Mouse (Mus musculus): Measurements from ENCODE around the gene Gnai3. TPM values are rescaled to one million over a fixed set of nuclear protein-coding genes. Genes with fewer than 3 reads are reported as not detected.
A peak's percentile ranks its signal among the peaks of the same experiment; 100 is the strongest.

Gnai3 gene
- polyA plus RNA-seq, 1 experiment = 14.8 TPM

- Histone ChIP-seq H3K27me3 (ENCODE audit: control insufficient read depth, insufficient read depth, low read length) (no peaks in the 10 kb centered on the region), H3K4me1 (ENCODE audit: control insufficient read depth, insufficient read depth, insufficient read length, low read length) (peaks cover 9% of the 10 kb centered on the region), H3K36me3 (ENCODE audit: control insufficient read depth, insufficient read depth, low read length) (no peaks in the 10 kb centered on the region), H3K27ac (ENCODE audit: insufficient read depth, low read depth, low read length) (no peak overlapping the region), H3K4me3 (ENCODE audit: low read depth, low read length) (no peak overlapping the region)
- TF ChIP-seq CTCF (IDR thresholded peaks at IDR 0.05; ENCODE audit: extremely low read depth, insufficient read length, insufficient replicate concordance, low read depth, low read length) = no peak
- no peak for TF ChIP-seq POLR2A (IDR thresholded peaks at IDR 0.05; ENCODE audit: low read depth, low read length)
- 72% methylated on average over 3 of the region's 3 CpGs for WGBS
Observed at GRCm38 (mm10) chr3:108169199-108169598, 23.3 kb upstream of the Gnai3 start.

- Histone ChIP-seq H3K27me3 (ENCODE audit: control insufficient read depth, insufficient read depth, low read length) (no peaks in the 10 kb centered on the region), H3K4me3 (ENCODE audit: low read depth, low read length) (no peak overlapping the region), H3K4me1 (ENCODE audit: control insufficient read depth, insufficient read depth, insufficient read length, low read length) (peaks cover 9% of the 10 kb centered on the region), H3K27ac (ENCODE audit: insufficient read depth, low read depth, low read length) (no peak overlapping the region), H3K36me3 (ENCODE audit: control insufficient read depth, insufficient read depth, low read length) (no peaks in the 10 kb centered on the region)
- TF ChIP-seq CTCF (IDR thresholded peaks at IDR 0.05; ENCODE audit: extremely low read depth, insufficient read length, insufficient replicate concordance, low read depth, low read length) (no peak), POLR2A (IDR thresholded peaks at IDR 0.05; ENCODE audit: low read depth, low read length) (no peak)
- 71% methylated on average over 14 of the region's 14 CpGs for WGBS
Observed at GRCm38 (mm10) chr3:108167499-108167898, 21.6 kb upstream of the Gnai3 start.

DNA sequence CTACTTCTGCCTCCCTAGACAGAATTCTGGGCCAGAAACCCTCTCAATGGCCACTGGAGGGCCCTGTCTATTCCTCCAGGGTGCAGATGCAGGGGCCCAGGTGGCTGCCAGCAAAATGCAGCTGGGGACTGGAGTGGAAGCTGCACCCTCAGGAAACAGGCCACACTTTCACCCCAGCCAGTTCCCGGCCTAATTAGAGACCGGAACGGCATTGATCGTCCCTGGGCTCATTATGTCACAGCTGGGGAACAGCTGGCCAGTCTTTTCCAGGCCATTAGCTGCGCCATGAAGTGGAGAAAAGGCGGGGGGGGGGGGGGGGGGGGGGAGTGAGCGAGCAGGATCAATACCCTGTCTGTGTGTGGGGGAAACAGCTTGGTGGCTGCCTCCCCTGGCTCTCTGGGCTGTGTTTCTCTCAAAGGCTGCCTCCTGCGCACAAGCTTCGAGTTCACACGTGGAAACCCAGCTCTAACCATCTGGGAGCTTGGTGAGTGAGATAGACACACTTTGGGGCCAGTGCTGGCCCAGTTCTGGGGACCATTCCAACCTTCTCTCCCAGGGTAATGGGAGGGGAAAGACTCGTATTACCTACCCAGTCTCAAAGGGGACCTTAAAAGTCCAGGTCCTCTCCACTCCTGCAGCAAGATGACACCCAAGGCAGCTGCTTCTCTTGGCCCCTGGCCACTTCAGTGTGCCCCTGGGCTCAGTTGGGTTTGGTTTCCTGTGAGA is 20.7 kb upstream of the Gnai3 start:
- TF ChIP-seq POLR2A (IDR thresholded peaks at IDR 0.05; ENCODE audit: low read depth, low read length) = no peak
- TF ChIP-seq CTCF (IDR thresholded peaks at IDR 0.05; ENCODE audit: extremely low read depth, insufficient read length, insufficient replicate concordance, low read depth, low read length) = no peak
- H3K27me3 ChIP-seq (ENCODE audit: control insufficient read depth, insufficient read depth, low read length) = no peaks in the 10 kb centered on the region
- no peak overlapping the region for H3K27ac ChIP-seq (ENCODE audit: insufficient read depth, low read depth, low read length)
- H3K36me3 ChIP-seq (ENCODE audit: control insufficient read depth, insufficient read depth, low read length) = no peaks in the 10 kb centered on the region
- H3K4me3 ChIP-seq (ENCODE audit: low read depth, low read length) = no peak overlapping the region
- peaks cover 9% of the 10 kb centered on the region for H3K4me1 ChIP-seq (ENCODE audit: control insufficient read depth, insufficient read depth, insufficient read length, low read length)
- 46% methylated on average over 11 of the region's 11 CpGs for WGBS

- Histone ChIP-seq H3K27ac (ENCODE audit: insufficient read depth, low read depth, low read length) (no peak overlapping the region), H3K4me1 (ENCODE audit: control insufficient read depth, insufficient read depth, insufficient read length, low read length) (peaks cover 9% of the 10 kb centered on the region), H3K36me3 (ENCODE audit: control insufficient read depth, insufficient read depth, low read length) (no peaks in the 10 kb centered on the region), H3K4me3 (ENCODE audit: low read depth, low read length) (no peak overlapping the region), H3K27me3 (ENCODE audit: control insufficient read depth, insufficient read depth, low read length) (no peaks in the 10 kb centered on the region)
- TF ChIP-seq CTCF (IDR thresholded peaks at IDR 0.05; ENCODE audit: extremely low read depth, insufficient read length, insufficient replicate concordance, low read depth, low read length) = no peak
- no peak for TF ChIP-seq POLR2A (IDR thresholded peaks at IDR 0.05; ENCODE audit: low read depth, low read length)
- 32% methylated on average over 10 of the region's 10 CpGs for WGBS
Observed at GRCm38 (mm10) chr3:108165532-108166315, 19.8 kb upstream of the Gnai3 start.

DNA sequence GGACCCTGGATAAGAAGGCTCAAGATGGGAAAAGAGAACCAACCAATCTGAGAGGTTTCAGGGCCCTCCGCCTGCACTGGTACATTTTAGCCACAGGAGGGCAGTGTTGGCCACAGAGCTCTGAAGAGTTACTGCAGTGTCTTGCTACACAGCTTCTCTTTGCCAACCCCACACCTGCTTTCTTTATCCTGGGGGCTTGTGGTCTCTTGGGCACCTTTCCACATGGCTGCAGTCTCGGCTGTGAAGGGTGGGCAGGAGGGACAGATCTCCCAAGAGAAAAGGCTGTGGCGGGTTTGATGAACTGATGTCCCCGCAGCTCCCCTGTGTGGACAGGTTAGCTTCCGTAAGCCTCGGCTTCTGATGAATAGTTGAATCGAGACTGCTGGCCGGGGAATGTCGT is 18.9 kb upstream of the Gnai3 start:
- Histone ChIP-seq H3K36me3 (ENCODE audit: control insufficient read depth, insufficient read depth, low read length) (no peaks in the 10 kb centered on the region), H3K27me3 (ENCODE audit: control insufficient read depth, insufficient read depth, low read length) (no peaks in the 10 kb centered on the region), H3K4me3 (ENCODE audit: low read depth, low read length) (peak overlapping the region; percentile 50), H3K27ac (ENCODE audit: insufficient read depth, low read depth, low read length) (no peak overlapping the region), H3K4me1 (ENCODE audit: control insufficient read depth, insufficient read depth, insufficient read length, low read length) (peaks cover 9% of the 10 kb centered on the region)
- WGBS = 6% methylated on average over 9 of the region's 9 CpGs
- TF ChIP-seq POLR2A (IDR thresholded peaks at IDR 0.05; ENCODE audit: low read depth, low read length) = peak; percentile 29; the same call in 1 of the 2 replicates
- TF ChIP-seq CTCF (IDR thresholded peaks at IDR 0.05; ENCODE audit: extremely low read depth, insufficient read length, insufficient replicate concordance, low read depth, low read length) = peak; percentile 96

GRCm38 (mm10) chr3:108164091-108164490 is 18.1 kb upstream of the Gnai3 start:
- Histone ChIP-seq H3K27me3 (ENCODE audit: control insufficient read depth, insufficient read depth, low read length) (no peaks in the 10 kb centered on the region), H3K27ac (ENCODE audit: insufficient read depth, low read depth, low read length) (no peak overlapping the region), H3K36me3 (ENCODE audit: control insufficient read depth, insufficient read depth, low read length) (no peaks in the 10 kb centered on the region), H3K4me1 (ENCODE audit: control insufficient read depth, insufficient read depth, insufficient read length, low read length) (peaks cover 9% of the 10 kb centered on the region), H3K4me3 (ENCODE audit: low read depth, low read length) (no peak overlapping the region)
- 61% methylated on average over 5 of the region's 5 CpGs for WGBS
- TF ChIP-seq CTCF (IDR thresholded peaks at IDR 0.05; ENCODE audit: extremely low read depth, insufficient read length, insufficient replicate concordance, low read depth, low read length) (no peak), POLR2A (IDR thresholded peaks at IDR 0.05; ENCODE audit: low read depth, low read length) (no peak)

- WGBS = 78% methylated on average over 9 of the region's 9 CpGs
- Histone ChIP-seq H3K4me1 (ENCODE audit: control insufficient read depth, insufficient read depth, insufficient read length, low read length) (no peaks in the 10 kb centered on the region), H3K27ac (ENCODE audit: insufficient read depth, low read depth, low read length) (no peak overlapping the region), H3K4me3 (ENCODE audit: low read depth, low read length) (no peak overlapping the region), H3K36me3 (ENCODE audit: control insufficient read depth, insufficient read depth, low read length) (no peaks in the 10 kb centered on the region), H3K27me3 (ENCODE audit: control insufficient read depth, insufficient read depth, low read length) (no peaks in the 10 kb centered on the region)
- TF ChIP-seq POLR2A (IDR thresholded peaks at IDR 0.05; ENCODE audit: low read depth, low read length) (no peak), CTCF (IDR thresholded peaks at IDR 0.05; ENCODE audit: extremely low read depth, insufficient read length, insufficient replicate concordance, low read depth, low read length) (no peak)
Observed at GRCm38 (mm10) chr3:108158383-108159037, 12.6 kb upstream of the Gnai3 start.
